Mouse (Mus musculus) thymus, postnatal 10 days (tissue): ENCODE data around the gene Dscam.

ENCODE experiments used
- DNase-seq, 2 experiments: peaks; one replicate each; pipeline ENCODE4 v3.0.0; 2021; ENCODE audit warnings: low spot score in 2 of 2

Gene Dscam

DNA sequence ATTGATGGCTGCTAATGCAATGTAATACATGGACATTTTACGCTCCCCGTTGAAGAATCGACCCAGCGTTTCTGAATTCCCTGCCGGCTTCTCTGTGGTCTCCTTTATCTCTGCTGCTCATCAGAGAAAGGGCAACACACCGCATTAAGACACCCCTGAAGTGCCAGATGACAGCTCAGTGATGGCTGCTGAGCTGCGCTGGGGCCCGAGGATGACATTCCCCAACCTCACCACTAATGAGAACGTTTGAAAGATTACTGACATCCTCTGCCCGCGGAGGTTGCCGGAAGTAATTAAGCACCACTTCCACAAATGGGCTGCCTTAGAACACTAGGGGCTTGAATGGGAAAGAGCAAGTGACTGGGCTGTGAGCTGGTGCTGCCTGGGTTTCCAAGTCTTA is 409.3 kb downstream of the Dscam start:
- no peak for DNase-seq

DNA sequence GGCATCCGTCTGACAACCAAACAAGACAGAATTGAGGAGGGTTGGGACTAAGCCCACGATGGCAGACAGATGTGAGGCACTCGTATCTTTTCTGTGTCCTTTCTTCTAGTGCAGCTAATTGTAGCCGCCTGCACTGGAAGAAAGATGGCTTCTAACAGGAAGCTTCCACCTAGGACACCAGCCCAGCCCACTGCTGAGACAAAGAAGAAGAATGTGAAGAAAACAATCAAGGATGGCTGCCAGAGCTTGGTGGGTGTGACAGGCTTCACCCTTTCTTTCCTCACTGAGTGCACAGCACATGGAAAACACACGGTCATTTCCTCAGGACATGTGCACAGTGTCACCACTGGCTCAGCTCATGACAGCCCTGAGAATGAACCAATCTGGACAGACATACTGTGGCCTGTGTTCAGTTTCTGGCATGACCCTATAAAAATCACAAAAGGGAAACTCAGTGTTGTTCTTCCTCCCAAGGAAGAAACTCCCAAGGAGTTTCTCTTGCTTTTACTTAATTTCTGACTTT is 411.4 kb downstream of the Dscam start:
- no peak for DNase-seq

DNA sequence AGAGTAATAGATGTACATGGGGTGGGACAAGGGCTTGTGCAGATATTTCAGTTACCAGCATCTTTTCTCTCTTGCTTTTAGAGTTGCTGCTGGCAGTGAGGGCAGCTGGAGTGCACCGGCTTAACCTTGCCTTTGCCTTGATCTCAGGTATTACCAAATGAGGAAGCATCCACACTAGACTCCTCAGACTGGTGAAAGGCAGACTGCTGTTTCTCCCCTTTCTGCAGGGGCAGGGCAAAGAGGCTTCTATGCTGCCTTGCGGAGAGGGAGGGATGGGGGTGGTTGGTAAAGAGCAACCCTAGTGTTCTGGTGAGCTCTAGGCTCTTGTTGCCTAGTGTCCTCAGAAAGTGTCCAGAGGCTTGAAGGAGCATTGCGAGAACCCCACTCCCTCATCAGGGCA is 412.2 kb downstream of the Dscam start:
- DNase-seq, result no peak

DNA sequence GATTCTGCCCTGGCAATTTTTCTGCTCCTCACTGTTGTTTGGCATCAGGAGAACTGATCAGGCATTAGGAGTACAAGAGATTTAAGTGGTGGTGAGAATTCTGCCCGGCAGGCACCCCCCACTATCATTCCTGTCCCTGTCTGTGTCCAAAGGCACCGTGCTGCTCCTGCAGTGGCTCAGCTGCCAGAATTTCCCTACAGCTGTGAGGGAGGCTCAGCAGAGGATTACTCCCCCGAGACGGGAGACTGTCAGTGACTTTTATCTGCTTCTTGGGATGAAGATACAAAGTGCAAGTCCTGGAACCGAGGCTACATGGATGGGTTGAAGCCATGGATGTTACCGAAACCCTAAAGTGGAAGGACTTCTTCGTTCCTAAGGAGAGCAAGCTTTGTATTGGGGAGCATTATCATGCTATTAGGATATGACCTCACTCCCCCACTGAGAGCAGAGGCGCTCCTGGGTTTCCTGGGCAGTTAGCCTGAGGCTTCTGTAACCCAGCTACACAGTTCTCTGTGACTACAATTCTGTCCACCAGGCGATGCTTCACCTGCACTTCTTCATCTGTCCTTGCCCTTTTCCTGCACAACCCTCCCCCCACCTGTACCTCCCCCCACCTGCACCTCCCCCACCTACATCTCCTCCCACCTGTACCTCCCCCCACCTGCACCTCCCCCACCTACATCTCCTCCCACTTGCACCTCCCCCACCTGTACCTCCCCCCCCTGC is 412.8 kb downstream of the Dscam start:
- no peak for DNase-seq

DNA sequence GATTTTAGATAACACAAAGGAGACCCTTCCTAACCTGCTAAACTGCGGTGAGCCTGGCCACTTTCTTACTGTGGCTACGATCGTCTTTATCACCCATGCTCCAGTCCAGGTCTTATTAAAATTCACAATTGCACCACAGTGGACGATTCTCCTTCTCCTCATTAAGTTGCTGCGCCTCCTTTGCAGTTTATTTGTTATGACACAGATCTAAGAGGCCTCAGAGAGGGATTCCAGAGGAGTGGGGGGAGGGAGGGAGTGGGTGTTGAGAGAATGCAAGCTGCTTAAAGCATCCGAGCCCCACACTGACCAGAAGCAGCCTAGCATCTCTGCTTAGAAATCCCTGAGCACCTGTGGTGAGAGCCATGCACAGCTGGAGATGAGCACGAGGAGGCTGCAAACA is 413.6 kb downstream of the Dscam start:
- no peak for DNase-seq

DNA sequence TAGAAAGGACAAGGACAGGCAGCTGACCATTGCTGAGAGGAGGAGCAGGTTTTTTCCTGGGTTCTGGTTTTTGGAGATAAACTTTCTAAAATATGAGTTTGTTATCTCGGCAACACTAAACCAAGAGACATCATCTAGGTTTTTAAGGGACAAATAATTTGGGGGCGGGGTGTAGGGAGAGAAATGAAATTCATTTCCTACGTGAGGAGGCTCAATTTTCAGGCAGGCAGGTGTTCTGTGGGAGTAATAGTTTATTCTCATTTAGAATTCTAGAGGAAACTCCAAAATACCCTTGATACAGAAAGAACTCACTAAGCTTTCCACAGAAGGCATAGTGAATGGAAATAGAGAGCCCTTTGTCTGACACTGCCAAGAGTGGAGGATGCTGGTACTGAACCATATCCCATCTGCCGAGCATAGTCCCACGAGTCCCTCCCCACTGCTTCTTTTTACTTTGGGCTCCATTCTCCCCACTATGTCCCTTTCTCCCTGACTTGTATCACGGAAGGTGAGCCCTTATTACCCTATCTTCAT is 415.5 kb downstream of the Dscam start:
- no peak for DNase-seq

DNA sequence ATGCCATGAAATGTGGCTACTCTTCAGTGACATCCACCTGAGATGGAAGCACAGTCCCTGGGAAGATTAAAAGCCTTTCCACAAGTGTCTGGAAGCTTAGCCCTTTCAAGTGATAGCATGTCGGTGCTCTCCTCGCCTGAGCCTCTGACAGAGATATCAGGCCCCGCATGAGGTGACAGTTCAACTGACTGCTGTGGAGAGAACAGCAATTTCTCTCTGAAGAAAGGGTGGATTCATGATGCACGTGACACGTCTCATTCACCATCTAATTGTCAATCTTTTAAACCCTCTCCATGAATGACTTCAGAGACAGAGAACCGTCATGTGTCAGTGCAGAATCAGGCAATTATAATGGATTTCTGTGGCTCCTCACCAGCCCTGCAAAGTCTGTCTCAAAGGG is 416.2 kb downstream of the Dscam start:
- DNase-seq, result no peak

DNA sequence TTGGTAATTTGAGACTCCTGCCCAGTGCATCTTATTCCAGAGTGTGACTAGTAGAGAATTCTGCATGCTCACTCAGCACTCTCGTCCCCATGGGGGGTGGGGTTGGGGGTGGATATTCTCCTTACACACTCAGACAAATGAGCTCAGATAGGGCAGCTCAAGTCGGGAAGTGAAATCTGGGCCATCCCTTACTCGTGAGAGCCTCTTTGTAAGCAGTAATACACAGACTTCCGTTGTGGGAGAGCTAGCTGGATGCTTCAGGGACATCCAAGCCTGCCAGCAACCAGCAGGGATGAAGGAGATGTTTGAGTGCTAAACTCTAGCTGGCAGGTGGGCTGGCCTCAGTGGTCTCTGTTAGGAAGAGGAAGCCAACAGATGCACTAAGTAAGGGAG is 416.8 kb downstream of the Dscam start:
- no peak for DNase-seq

DNA sequence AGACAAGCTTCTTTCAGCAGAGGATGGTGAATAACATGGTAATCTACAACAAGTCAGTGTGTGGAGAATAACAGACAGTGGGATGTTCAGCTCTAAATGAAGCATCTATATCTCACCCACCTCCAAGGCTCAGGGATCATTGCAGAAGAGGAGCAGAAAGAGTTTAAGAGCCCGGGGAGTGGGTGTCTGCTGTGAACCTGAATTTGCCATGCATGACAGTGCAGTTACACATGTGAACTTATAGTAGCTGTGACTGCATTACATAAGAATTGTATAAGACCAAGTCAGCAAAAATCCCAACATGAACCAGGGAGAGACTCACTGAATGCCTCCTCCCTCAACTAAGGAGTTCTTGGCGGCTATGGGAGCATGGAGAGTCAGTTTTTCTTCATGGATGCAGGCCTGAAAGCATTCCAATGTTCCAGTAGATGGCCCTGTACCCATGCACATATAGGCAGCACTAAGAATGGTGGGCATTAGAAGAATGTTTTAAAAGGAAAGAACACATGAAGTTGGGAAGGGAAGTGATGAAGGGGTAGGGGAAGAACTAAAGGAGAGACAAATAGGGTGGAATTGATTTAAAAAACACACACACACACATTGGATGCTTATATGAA is 417.3 kb downstream of the Dscam start:
- no peak for DNase-seq

DNA sequence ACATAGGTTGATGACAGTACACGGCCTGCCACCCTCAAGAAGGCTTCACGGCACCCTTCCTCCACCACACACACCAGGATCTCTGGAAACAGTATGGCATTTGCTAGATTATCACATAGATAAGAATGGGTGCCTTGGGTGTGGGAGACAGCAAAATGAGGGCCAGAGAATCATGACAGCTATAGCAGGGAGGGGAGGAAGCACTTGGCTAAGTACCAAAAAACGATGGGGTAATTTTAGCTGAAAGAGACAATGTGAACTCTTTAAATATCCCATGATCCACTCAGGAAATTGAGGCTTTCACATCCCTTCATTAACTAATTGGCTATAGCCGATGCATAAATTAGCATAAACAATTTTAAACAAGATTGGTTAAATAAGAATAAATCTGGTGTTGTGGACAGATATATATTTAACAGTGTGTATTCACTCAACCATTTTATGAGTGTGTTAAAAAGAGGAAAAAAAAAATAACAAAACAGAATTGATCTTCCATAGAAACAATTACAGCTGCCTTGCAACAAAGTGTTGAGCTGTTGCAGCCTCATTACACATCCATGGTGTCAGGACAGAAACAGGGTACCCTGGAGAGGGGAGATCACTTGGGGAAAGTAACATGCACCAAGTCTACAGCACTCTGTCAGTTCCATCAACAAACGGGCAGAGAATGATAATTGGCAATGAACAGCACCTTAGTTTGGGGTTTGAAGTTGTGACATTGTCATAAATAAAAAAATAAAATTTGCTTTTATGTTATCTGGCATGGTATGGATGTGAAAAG is 427.9 kb downstream of the Dscam start:
- no peak for DNase-seq

DNA sequence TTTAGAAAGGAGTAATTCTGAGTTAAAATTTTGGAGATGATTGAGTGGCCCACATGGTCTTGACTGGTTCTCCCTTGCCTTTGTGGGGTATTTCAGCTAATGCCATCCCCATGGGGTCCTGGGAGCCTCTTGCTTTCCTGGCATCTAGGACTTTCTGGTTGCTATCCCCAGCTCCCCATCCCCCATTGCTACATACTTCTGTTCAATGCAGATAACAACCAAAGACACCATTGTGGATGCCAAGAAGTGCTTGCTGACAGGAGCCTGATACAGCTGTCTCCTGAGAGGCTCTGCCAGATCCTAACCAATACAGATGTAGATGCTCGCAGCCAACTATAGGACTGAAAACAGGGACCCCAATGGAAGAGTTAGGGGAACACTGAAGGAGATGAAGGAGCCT is 429.2 kb downstream of the Dscam start:
- no peak for DNase-seq

DNA sequence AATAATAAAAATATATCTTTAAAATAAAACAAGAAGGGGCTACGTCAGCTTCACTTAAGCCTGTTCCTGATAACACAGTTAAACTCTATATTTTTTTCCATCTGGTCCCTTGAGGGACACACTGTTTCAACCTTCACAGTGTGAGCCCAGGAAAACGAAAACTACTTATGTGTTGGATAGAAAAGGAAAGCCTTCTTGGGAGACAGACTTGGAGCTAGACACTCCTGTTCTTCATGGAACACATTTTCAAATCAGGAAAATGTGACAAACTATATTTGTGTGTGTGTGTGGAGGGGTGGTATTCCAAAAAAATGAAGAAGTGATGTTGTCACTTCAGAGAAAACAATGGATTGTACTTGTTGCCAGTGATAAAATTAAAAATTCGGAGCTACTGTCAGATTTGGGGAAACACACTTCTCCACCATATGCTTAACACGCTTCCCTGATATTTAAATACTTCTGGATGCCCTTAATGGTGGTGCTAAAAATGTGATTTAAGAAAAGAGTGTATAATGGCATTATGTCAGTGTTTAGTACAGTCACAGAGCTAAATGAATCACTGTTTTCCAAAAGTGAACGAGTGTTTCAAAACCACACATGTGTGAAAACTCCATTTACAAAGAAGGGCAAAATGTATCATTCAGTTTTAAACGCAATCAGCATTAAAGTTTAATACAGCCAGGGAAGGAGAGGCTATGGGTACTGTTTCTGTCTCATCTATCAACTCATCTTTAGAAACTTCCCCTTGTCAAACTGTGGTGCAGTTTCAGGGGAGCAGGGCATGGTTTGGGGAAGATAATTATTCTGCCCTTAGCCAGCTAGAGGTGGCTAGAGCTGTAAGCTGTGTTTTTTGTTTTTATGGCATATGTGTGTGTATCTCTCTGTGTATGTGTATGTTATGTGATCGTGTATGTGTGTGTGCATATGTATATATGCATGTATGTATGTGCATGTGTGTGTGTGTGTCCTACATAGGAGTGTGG is 430.2 kb downstream of the Dscam start:
- no peak for DNase-seq

DNA sequence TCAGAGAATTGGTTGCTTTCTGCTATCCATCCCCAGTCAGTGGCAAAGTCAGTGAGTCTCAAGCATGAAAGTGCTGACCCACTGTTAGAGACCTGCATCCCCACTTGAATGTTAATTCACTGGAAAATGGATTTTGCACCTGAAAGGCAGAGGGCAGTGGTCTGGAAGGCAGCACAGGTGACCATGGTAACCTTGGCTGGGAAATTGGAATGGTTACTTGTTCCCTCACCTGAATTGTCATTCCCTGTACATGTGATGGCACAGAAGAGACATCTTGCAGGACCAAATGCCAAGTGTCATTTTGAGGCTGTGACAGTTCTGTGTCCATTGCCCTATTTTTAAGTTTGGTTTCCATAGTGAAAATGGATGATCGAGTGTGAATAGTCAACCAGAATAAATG is 434.1 kb downstream of the Dscam start:
- no peak for DNase-seq

DNA sequence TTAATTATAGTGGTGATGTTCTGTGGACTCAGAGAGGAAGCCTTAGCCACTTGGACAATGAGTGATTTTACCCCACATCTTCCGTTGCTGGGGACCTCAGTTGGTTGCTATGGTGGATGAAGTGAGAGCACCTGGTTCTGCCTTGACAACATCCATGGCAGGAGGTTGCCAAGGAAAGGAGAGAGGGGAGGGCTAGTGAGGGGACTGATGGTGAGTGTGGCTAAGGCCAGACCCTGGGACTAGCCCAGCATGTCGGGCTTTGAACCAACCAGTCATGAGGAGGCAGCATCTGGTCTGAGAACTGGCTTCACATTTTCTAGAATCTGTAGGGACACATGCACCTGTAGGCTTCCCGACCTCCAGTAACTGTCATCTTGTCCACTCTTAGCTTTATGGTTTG is 439.7 kb downstream of the Dscam start:
- DNase-seq, result no peak

DNA sequence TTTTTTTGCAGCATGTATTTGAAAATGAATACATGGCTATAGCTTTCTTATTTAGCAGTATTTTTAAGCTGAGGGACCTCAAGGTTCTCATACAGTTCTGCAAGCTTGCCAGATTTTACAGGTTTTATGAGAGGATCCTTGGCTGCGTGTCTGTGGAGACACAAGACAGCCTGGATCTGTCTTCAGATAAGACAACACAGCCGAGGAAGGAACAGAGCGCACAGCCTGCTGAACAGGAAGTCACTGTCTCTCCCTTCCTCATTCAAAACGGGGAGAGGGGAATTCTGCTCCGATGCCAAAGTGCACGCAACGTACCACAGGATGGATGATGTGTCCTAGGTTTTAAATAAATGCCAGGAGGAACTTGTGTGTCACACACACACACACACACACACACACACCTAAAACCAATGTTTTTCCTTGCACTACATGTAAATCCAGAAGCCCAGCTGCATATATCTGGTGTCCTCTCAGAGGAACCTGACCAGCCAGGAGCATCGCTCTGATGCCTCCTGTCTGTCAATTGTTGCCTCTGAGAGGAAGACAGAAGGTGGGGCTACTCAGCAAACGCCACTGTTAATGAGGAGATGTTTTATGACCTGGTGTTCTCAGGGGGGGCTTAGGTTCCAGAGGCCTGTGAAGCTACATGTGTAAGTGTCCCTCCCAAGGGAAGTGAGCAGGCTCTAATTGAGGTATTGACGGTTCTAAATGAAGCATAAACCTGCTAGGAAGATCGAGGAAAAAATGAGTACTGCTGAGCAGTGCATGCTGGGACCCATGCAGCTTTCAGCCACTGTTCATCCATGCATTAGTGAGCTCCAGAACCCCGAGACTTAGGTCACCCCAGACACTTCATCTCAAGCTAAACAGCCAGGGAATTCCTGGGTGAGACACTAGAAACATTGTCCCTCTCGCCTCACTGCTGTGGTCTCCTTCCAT is 442.4 kb downstream of the Dscam start:
- no peak for DNase-seq

DNA sequence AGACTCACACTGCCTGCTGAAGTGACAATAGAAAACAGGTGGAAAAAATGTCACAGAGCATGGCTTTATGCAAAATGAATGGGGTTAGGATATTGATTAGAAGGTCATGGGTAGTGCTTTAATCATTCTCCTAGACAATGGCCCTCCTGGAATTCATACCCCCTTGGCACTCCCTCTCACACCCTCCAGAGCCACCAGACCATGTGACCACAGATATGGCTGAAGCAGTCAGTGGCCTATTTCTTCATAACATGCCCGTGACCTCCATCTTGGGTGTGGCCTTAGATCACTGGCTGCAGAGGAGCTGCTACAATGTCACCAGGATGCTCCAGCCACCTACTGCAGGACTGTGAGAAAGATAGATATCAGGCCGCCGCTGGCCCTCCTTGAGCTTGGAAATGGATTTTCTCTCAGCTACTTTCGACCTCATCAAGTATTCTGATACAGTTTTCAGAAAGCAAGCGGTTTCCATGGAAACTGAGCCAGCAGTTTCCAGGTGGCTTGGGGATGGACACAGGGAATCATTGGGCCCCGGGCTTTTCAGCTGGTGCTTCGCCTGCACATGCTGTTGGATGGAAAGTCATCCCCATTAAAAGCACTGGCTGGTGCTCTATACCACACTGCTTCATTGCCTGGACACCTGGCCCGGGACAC is 445.4 kb downstream of the Dscam start:
- no peak for DNase-seq

DNA sequence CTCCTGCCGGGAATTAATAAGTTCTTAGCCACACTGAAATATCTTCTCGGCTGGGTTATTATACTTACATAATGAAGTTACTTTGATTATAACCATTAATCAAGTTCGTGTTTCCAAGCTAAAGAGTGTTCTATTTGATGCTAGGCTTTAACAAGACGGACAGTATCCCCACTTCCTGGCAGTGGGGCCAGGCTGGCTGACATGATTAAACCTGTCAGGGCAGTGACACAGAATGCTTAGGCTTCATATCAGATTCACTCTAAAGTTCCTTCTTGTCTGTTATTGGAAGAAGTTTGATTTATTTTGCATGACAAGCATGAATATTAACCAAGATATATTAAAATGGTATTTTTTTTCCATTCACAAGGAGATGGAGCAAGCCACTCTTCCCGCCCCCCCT is 446.0 kb downstream of the Dscam start:
- DNase-seq, result no peak

DNA sequence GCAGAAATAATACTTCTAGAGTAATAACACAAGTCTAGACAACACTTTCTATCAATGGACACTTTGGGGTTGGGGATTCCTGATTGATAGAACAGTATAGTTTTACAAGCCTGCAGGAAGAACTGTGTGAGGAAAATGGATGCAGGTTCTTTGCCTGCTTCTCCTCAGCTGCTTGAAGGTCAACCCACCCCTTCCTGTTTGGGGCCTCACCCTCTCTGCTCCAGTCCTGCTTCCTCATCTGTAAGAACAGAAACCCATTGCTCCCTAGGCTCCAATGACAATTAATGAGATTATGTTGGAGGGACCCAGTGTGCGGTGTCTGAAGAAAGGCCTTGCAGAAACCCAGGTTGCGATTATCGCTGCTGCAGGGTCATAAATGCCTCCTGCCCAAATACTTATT is 446.4 kb downstream of the Dscam start:
- DNase-seq, result no peak

DNA sequence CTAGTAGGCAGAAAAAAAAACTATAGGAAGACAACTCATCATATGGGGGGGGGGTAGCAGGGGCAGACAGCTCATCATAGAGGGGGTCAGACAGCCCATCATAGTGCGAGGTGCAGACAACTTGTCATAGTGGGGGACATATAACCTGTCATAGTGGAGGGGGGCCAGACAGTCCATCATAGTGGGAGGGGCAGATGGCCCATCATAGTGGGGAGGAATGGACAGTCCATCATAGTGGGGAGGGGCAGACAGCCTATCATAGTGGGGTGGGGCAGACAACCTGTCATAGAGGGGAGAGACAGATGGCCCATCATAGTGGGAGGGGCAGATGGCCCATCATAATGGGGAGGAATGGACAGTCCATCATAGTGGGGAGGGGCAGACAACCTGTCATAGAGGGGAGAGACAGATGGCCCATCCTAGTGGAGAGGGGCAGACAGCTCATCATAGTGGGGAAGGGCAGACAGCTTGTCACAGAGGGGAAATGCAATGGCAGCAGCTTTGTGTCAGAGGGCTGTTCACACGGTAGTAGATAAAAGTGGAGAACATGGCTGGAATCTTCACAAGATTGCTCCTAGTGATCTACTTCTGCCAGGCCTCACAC is 447.4 kb downstream of the Dscam start:
- DNase-seq, result no peak
